Mouse (Mus musculus) layer of hippocampus, postnatal 10 days (tissue): ENCODE measurements around the gene Cdkn2b. TPM values are rescaled to one million over a fixed set of nuclear protein-coding genes. Genes with fewer than 3 reads are reported as not detected.

Experiments
- DNase-seq, 2 experiments: peaks; one replicate each; pipeline ENCODE4 v3.0.0; 2021; ENCODE audit warnings: low spot score in 2 of 2
- total RNA-seq, 2 experiments: library from RNA; stranded (reverse); gene quantifications; 2 replicates each; pipeline ENCODE4 v1.2.3; 2021

The Cdkn2b gene
- total RNA-seq, 2 experiments from 2014 or later = 2.9 to 4.2 TPM

DNA sequence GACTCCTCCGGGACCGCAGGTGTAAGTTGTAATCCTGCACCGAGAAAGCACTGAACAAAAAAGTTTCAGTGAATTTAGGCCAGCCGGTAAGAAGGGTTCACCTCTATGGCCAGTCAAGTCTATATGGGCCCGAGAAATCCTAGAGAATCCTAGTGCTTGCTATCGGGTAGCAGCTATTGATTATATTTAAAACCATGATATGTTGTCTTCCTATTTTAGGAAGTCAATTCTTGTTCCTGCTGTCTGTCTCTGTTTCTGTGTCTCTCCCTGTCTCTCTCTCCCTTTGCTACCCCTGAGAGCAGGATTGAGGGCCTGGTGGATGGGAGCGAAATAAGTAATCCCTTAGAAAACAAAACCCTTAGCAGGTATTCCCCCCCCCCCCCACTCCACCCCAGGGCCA is 17.3 kb downstream of the Cdkn2b start:
- no peak for DNase-seq

GRCm38 (mm10) chr4:89289028-89289427 is 21.8 kb downstream of the Cdkn2b start:
- DNase-seq = no peak

DNA sequence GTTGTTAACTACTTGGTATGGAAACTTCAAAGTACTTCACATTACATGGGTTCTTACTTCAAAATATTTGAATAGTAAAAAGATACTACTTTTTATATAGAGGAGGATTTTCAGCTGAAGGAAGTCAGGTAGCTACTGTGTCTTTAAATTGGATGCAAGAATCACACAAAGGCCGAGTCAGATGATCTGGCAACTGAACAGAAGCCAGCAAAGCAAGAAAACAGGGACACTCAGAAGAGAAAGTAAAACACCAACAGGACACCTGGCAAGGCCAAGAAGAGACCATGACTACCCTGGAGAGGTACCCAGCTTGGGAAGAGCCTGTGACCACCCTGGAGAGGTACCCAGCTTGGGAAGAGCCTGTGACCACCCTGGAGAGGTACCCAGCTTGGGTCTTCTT is 24.3 kb downstream of the Cdkn2b start:
- no peak for DNase-seq

- no peak for DNase-seq
These were observed 25.2 kb downstream of the Cdkn2b start for GRCm38 (mm10) chr4:89285688-89286087.

- no peak for DNase-seq
These were observed 28.2 kb downstream of the Cdkn2b start for GRCm38 (mm10) chr4:89282661-89283060.

DNA sequence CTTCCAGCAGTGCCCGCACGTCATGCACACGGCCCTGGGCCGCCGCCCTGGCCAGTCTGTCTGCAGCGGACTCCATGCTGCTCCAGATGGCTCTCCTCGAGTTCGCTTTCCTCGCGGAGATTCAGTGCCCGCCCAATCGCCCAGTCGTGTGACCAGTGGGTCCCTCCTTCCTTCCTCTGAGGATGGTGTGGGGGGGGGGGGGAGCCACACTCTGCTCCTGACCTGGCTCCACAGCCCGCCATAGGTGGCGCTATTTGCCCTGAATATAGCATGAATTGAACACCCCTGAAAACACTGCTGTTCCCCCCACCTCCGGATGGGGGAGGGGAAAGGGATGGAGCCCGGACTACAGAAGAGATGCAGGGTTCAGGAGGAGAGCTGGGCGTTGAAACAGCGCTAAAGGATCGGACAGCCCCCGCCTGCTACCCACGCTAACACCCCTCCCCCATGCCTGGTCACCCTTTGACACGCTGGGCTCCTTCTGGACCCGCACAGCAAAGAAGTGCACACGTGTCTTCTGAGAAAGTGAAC is 28.7 kb downstream of the Cdkn2b start:
- DNase-seq = no peak

DNA sequence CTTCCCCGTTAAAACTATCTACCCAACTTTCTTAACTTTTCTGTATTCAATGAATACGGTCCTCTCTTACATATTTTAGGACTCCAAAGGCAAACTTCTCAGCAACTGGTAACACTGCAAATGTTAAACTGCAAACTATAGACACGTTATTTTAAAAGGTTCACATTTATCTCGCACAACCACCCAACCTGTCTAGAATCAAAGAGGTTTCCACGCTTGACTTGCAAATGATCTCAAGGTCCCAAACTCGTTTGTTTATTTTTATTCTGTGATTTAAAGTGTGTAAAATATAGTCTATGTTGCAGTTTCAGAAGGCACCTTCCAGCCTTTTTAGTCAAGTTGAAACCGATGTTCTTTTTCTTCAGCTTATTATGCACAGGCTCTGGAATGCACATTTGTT is 29.6 kb downstream of the Cdkn2b start:
- no peak for DNase-seq

DNA sequence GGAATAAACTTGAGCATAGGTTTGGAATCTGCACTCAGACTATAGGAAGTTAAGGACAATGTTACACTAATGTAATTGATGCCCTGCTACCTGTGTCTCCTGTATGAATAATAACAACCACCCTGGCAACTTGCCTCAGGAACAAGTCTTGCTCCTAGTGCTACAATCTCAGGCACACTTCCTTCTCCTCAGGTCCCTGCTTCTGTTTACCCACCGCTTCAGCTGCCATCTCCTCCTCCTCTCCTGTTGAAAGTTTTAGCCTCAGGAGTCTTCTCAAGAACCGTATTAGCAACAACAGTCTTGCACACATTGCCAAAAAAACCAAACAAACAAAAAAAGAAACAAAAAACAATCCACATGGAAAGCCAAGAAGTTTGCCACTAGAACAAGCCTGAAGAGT is 31.2 kb downstream of the Cdkn2b start:
- no peak for DNase-seq

- no peak for DNase-seq
These were observed 33.4 kb downstream of the Cdkn2b start for GRCm38 (mm10) chr4:89277381-89277940.

DNA sequence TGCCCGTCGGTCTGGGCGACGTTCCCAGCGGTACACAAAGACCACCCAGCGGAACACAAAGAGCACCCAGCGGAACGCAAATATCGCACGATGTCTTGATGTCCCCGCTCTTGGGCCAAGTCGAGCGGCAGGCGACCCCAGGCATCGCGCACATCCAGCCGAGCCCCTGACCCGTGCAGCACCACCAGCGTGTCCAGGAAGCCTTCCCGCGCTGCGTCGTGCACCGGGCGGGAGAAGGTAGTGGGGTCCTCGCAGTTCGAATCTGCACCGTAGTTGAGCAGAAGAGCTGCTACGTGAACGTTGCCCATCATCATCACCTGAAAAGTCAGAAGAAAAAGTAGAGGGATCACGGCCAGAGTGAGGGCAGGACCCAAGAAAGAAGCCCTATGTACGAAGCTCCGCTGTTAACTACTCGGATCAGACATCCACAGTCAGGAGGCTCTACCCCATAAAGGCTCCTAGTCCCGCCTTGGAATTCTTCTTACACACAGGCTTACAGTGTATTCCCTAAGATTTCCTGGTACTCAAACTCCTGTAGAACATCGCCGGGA is 34.1 kb downstream of the Cdkn2b start:
- DNase-seq = no peak

GRCm38 (mm10) chr4:89275811-89276584 is 34.8 kb downstream of the Cdkn2b start:
- no peak for DNase-seq

- no peak for DNase-seq
These were observed 35.9 kb downstream of the Cdkn2b start for GRCm38 (mm10) chr4:89274829-89275548.

DNA sequence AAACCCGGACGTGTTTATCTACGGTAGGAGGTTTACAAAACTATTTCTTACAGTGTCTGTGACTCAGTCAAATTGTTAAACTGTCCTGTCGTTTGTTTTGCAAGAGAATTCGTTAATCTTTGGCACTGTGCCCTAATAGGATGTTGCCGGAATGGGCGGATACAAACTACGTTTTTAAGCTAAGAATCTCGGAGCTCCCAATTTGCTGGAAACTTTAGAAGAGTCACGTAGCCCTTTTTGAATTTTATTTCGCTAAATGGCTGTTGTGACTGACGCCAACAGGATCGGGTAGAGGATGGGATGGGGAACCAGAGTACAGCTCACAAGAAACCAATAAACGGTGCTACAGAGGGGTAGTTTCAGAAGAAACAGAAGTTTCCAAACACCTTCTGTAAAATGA is 36.8 kb downstream of the Cdkn2b start:
- no peak for DNase-seq

DNA sequence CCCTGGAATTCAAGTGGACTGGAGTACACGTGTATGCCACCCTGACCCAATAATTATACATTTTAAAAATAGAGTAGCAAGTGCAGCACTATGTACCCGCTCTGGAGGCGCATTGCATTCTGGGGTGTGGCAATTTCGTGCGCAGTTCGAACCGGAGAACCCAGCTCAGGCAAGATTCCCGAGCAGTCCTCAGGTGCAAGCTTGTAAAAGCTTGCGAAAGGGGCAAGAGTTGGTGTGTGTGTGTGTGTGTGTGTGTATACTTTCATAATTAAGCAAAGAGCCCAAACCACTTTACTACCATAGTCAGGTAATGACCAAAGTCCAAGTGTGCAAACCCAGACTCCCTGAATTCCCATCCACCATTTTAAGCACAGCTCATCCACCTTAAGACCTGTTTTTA is 37.3 kb downstream of the Cdkn2b start:
- no peak for DNase-seq

DNA sequence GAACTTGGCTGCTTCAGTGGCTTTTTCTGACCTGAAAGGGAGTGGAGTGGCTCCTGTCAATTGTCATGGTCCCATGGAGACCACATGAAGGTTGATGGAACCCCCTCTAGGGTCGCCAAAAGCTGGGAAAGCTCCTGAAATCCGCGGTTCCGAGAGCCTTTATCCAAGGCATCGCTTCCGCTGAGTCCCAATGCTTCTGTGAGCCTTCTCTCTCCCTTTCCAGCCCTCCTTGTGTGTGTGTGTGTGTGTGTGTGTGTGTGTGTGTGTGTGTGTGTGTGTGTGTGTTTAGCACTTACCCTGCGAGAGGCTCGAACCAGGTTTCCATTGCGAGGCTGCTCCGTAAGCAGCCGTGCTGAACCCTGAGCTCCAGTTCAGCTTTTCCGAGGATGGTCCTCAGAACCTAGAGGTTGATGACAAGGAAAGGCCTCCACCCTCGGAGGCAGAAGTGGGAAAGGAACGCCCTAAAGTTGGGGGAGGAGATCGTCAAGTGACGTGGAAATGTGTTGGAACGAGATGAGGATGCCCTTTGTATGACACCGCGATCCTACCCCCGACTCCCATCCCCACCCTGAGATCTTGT is 37.8 kb downstream of the Cdkn2b start:
- DNase-seq = no peak

DNA sequence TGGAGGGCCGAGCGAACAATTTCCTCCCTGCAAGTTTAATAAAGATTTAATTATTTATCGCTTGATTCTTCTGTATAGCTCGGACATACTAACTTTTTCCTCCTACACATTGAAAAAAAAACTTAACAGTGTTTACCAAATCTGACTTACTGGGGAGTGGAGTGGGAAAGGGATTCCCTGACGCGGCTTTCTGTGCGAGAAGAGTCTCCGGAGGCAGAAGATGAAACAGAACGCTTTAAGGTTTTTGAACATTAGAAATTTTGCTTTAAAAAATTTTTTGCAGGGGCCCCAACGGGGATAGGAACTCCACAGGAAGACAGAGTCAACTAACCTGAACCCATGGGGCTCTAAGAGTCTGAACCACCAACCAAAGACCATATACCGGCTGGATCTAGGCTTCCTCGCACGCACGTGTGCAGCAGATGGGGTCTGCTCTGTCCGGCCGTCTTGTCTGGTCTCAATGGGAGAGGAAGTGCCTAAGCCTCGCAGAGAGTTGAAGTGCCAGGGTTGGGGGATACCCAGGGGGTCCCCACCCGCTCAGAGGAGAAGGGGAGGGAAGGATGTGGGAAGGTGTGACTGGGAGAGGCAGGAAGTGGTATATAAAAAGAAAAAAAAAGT is 38.6 kb downstream of the Cdkn2b start:
- DNase-seq = no peak

DNA sequence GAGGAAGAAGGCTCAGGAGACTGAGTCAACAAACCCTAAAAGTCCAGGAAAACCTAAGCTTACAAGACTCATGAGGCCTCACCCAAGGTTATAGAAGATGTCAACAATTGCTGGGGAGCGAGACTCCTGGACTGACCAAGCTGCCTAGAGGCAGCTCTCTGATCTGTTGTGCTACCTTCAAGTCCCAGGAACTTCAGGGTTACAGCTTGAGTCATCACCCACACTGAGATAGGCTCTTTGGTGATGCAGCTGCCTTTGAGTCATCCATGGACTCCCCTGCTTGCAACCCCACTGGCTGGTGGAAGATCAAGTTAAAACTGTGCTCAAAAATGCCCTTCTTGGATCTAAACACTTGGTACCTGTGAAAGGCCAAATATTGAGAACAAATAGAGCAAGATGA is 53.1 kb downstream of the Cdkn2b start:
- no peak for DNase-seq
